Mouse (Mus musculus) heart, embryonic 16.5 days (tissue): ENCODE measurements around the gene Tnni3. TPM values are rescaled to one million over a fixed set of nuclear protein-coding genes. Genes with fewer than 3 reads are reported as not detected.

ENCODE experiments used
- ATAC-seq: fragments of 200-750 bp; cut with Nextera tagmentation; replicated peaks from 2 replicates; pipeline ENCODE4 v1.8.0; 2017; ENCODE audit warnings: moderate number of reproducible peaks; ENCODE audit not compliant: insufficient read depth, low FRiP score; ENCODE audit errors: extremely low read depth
- H3K27ac ChIP-seq: fragments of 300-500 bp; sonication (generic); 2 replicates; pipeline ENCODE4 v1.5.1; 2014; ENCODE audit warnings: mild to moderate bottlenecking, low read length, control low read depth, moderate library complexity
- H3K27me3 ChIP-seq: fragments of 300-500 bp; sonication (generic); 2 replicates; pipeline ENCODE4 v1.6.1; 2014; ENCODE audit warnings: low read length, mixed read lengths; ENCODE audit not compliant: control insufficient read depth, insufficient read depth
- H3K36me3 ChIP-seq: fragments of 300-500 bp; sonication (generic); 2 replicates; pipeline ENCODE4 v1.6.1; 2014; ENCODE audit not compliant: control insufficient read depth, insufficient read depth
- H3K4me1 ChIP-seq: fragments of 300-500 bp; sonication (generic); 2 replicates; pipeline ENCODE4 v1.6.1; 2014; ENCODE audit warnings: low read length, mixed read lengths; ENCODE audit not compliant: control insufficient read depth, insufficient read depth
- H3K4me2 ChIP-seq: fragments of 300-500 bp; sonication (generic); 2 replicates; pipeline ENCODE4 v1.6.1; 2014; ENCODE audit warnings: low read depth, mild to moderate bottlenecking, control low read depth, low read length
- H3K4me3 ChIP-seq: fragments of 300-500 bp; sonication (generic); 2 replicates; pipeline ENCODE4 v1.5.1; 2014; ENCODE audit warnings: mild to moderate bottlenecking, control low read depth, low read length
- H3K9ac ChIP-seq: fragments of 300-500 bp; sonication (generic); 2 replicates; pipeline ENCODE4 v1.6.1; 2014; ENCODE audit warnings: low read length, control low read depth
- H3K9me3 ChIP-seq: fragments of 300-500 bp; sonication (generic); replicated peaks from 2 replicates; pipeline ENCODE4 v1.6.1; 2016; ENCODE audit warnings: low read length; ENCODE audit not compliant: control insufficient read depth
- WGBS: fragments of 180-500 bp; shearing (Covaris S2); extraction: QIAGEN DNeasy Blood & Tissue Kit; methylation state at CpG from one replicate; pipeline ENCODE4 v1.1.7; 2014; 5-methylcytosine and 5-hydroxymethylcytosine counted together
- polyA plus RNA-seq: library from polyadenylated mRNA; unstranded; fragments of >200 nt; fragmentation: Nextera tagmentation; extraction: Ambion mirVana; gene quantifications from 2 replicates; pipeline ENCODE4 v1.2.1, GENCODE M21; 2015

Tnni3 gene
- polyA plus RNA-seq, 1 experiment from 2014 or later, result 3,984 TPM

DNA sequence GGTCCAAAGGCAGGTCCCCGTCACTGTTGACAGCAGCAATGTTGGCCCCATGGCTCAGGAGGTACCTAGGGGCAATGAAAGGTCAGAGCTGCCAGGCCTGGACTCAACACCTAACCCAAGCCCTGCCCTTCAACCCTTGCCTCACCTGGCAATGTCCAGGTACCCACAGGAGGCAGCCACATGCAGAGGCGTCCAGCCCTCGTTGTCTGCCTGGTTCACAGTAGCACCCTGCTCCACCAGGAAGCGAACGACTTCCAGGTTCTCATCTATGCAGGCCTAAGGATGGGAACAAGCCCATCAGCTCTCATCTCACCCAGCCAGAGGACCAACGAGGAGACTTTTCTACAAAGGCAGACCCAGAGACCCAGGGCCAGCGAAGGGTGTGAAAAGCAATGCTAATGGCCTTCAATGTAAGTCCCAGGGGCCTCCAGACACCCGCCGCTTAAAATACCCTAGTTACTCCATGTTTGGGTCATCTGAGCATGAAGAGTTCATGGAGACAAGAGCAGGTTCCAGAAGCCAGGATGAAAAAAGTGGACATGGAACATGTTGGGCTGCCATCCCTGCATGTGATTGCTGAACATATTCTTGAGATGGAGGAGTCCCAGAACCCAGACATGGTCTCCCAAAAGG is 26.6 kb downstream of the Tnni3 start:
- no peak overlapping the region for H3K27ac ChIP-seq
- H3K27me3 ChIP-seq, result no peaks in the 10 kb centered on the region
- ATAC-seq, result no peak
- H3K36me3 ChIP-seq, result peaks cover 10% of the 10 kb centered on the region
- WGBS, result 86% methylated on average over 9 of the region's 9 CpGs
- 0 out of 2 replicates have a peak overlapping the region, but pooled peaks have one; percentile 28 for H3K9ac ChIP-seq
- H3K9me3 ChIP-seq, result no peaks in the 10 kb centered on the region
- H3K4me1 ChIP-seq, result peaks cover 45% of the 10 kb centered on the region
- no peak overlapping the region for H3K4me3 ChIP-seq
- H3K4me2 ChIP-seq, result peak overlapping the region; percentile 87; the same call in 1 of the 2 replicates

DNA sequence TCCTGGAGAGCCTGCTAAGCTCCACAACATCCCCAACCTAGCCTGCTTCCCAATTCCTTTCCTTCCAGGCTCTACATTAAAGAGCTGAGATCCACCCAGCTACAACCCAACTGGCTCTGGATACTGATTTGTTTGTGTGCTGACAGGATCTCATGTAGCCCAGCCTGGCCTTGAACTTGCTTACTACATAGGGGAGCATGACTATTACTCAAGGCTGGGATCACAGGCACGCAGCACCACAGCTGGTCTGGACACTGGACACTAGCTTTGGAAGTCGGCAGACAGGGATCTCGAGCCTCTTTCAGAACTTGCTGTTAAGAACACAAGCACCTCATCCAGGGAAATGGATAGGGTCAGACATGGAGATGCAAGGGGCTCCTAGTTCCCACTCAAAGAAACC is 27.6 kb downstream of the Tnni3 start:
- Histone ChIP-seq H3K4me2 (no peak overlapping the region), H3K9ac (no peak overlapping the region), H3K4me1 (peaks cover 49% of the 10 kb centered on the region), H3K9me3 (no peaks in the 10 kb centered on the region), H3K27ac (no peak overlapping the region), H3K4me3 (no peak overlapping the region), H3K36me3 (peaks cover 10% of the 10 kb centered on the region), H3K27me3 (no peaks in the 10 kb centered on the region)
- WGBS, result 88% methylated on average over 3 of the region's 3 CpGs
- ATAC-seq, result no peak

DNA sequence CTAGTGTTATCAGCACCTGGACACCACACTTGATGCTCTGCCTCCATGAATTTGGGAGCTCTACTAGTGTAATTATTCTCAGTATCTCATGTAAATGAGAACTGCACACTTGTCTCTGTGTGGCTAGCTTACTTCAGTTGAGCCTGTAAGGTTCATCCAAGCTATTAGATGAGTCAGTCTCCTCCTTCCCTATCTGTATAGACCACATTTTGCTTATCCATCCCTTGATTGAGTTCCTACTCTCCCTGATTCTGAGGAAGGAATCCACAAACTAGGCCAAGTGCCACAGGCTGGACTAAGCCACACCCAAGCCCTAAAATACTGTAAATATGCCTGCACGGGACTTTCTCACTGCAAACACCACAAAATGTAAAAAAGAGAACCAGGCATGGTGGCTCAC is 30.0 kb downstream of the Tnni3 start:
- Histone ChIP-seq H3K27me3 (no peaks in the 10 kb centered on the region), H3K36me3 (peaks cover 18% of the 10 kb centered on the region), H3K4me3 (no peak overlapping the region), H3K9ac (no peak overlapping the region), H3K4me1 (peaks cover 36% of the 10 kb centered on the region), H3K27ac (no peak overlapping the region), H3K4me2 (no peak overlapping the region), H3K9me3 (no peaks in the 10 kb centered on the region)
- no peak for ATAC-seq
- 59% methylated on average over 1 of the region's 1 CpGs for WGBS

DNA sequence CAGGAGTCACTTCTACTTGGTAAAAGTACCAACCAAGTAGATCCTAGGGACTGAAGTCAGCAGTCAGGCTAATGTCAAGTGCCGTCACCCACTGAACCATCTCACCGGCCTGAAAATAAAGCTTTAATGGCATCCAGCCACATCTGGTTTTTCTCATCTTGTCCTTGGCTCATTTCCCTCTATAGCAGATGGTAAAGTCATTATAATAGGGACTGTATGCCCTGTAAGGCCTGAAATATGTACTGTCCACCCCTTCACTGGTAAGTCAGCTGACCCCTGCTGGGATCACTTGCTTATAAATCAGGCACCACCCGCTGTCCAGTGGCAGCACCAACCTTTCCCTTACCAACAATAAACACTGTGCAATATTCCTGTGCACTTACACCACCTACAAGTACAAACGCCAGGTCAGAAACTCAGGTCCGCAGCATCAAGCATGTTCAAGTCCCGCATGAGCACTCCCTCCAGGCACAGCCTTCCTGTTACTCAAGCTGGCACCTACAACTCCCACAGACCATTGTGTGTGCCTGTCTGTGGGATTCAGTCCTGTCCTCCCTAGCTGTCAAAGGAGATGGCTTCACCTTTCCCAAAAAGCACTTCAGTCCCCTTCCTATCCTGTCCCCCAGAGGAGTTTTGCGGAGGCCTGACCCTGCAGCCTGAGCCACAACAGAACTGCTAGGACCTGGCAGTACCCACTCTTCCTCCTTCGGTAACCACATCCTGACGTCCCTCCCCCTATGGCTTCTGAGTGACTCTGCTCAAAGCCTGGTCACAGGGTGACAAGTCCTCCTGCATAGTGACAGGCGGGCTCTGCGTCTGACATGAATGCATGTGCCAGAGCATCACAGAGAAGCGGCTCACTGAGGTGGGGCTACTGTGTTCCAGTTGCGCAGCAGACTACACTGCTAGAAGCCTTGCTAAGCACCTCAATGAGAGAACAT is 31.5 kb downstream of the Tnni3 start:
- Histone ChIP-seq H3K4me1 (peaks cover 21% of the 10 kb centered on the region), H3K36me3 (peaks cover 30% of the 10 kb centered on the region), H3K27me3 (no peaks in the 10 kb centered on the region), H3K27ac (peak overlapping the region; percentile 34), H3K4me3 (no peak overlapping the region), H3K4me2 (no peak overlapping the region), H3K9ac (peak overlapping the region; percentile 13; the same call in 1 of the 2 replicates), H3K9me3 (no peaks in the 10 kb centered on the region)
- peak; percentile 19; the same call in 1 of the 2 replicates for ATAC-seq
- 69% methylated on average over 13 of the region's 13 CpGs for WGBS

DNA sequence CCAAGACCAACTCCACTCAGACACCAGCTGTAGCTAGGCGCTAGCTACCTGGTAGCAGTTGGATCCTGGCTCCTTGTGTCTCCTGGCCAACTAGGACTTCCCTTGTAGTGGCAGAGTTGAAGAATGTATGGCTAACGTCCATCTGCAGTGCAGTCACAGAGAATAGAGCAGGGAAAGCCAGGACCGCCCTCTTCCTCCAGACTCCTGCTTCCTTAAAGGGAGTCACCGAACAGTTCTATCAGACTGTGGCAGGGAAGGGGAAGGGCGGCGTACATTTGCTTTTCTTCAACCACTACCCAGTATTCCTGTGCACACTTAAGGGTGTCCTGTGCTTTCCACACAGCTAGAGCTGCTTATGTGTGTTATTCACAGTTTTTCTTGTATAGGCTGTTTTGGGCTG is 32.7 kb downstream of the Tnni3 start:
- Histone ChIP-seq H3K9ac (no peak overlapping the region), H3K27ac (peak overlapping the region; percentile 54), H3K4me1 (peaks cover 20% of the 10 kb centered on the region), H3K27me3 (no peaks in the 10 kb centered on the region), H3K36me3 (peaks cover 32% of the 10 kb centered on the region), H3K9me3 (no peaks in the 10 kb centered on the region), H3K4me3 (no peak overlapping the region), H3K4me2 (no peak overlapping the region)
- ATAC-seq, result peak; percentile 65
- WGBS, result 55% methylated on average over 6 of the region's 6 CpGs

DNA sequence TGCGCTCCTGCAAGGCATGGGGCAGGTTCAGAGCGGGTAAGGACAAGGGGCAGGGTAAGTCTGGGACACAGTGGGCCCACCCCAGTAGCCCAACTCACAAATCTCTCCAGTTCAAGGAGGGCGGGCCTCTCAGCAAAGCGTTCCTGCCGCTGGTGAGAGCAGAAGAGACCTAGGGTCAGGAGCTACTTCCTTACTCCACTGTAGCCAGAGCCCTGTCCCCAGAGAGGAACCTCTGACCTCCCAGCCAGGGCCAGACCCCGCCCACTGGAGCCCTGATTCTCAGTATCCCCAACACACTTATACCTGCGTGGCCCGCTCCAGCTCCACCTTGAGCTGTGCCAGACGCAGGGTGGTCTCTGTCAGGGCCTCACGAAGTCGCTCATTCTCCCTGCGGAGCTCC is 41.7 kb downstream of the Tnni3 start:
- no peak overlapping the region for H3K4me3 ChIP-seq
- H3K4me2 ChIP-seq, result no peak overlapping the region
- H3K9ac ChIP-seq, result no peak overlapping the region
- no peak overlapping the region for H3K27ac ChIP-seq
- H3K4me1 ChIP-seq, result peaks cover 12% of the 10 kb centered on the region
- WGBS, result 84% methylated on average over 12 of the region's 12 CpGs
- H3K27me3 ChIP-seq, result no peaks in the 10 kb centered on the region
- H3K9me3 ChIP-seq, result no peaks in the 10 kb centered on the region
- ATAC-seq, result no peak
- peaks cover 40% of the 10 kb centered on the region for H3K36me3 ChIP-seq

DNA sequence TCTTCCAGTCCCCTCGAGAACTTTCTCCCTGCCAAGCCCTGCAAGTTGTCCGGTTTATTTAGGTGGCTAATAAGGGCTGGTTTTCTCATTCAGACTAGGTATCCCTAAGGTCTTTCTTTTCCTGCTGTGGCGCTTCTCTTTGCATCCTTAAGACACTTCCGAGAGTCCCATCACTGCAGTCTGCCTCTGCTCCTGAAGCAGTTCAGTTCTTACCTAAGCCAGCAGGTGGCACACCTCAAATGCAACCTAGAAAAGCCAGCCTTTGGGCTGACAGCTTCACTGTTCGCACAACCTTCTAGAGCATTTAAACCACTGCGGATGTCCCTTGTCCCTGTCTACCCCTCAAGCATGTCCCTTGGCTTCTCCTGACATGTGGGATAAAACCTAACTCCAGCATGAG is 44.4 kb downstream of the Tnni3 start:
- 24% methylated on average over 6 of the region's 6 CpGs for WGBS
- H3K9ac ChIP-seq, result no peak overlapping the region
- no peak overlapping the region for H3K27ac ChIP-seq
- H3K9me3 ChIP-seq, result no peaks in the 10 kb centered on the region
- H3K4me1 ChIP-seq, result peaks cover 12% of the 10 kb centered on the region
- no peak overlapping the region for H3K4me2 ChIP-seq
- no peak for ATAC-seq
- no peak overlapping the region for H3K4me3 ChIP-seq
- no peaks in the 10 kb centered on the region for H3K27me3 ChIP-seq
- peaks cover 31% of the 10 kb centered on the region for H3K36me3 ChIP-seq

DNA sequence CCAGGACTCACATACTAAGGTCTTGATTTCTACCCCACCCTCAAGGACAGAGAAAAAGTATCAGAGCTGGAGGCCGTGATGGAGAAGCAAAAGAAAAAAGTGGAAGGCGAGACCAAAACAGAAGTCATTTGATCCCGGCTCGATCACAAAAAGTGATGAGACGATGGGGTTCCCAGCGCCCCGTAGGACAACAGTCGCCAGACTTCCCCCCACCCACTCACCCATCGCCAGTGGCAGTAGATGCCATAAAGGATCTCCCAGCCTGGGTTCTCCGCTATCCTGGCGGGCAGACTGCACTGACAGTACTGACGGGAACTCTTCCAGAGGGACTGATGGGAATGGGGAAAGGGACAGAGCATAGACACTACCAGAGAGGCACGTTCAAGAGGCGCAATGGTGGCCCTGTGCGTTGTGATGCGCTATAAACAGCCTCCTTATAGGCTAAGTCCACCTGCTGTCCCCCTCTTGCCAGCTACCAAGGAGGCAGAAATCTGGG is 45.2 kb downstream of the Tnni3 start:
- Histone ChIP-seq H3K27me3 (peaks cover 2% of the 10 kb centered on the region; the same call in 1 of the 2 replicates), H3K9ac (peak overlapping the region; percentile 71), H3K27ac (peak overlapping the region; percentile 94), H3K36me3 (peaks cover 24% of the 10 kb centered on the region), H3K4me2 (peak overlapping the region; percentile 83), H3K4me1 (peaks cover 14% of the 10 kb centered on the region), H3K9me3 (no peaks in the 10 kb centered on the region), H3K4me3 (peak overlapping the region; percentile 60)
- WGBS, result 3% methylated on average over 16 of the region's 16 CpGs
- ATAC-seq, result no peak
